Mouse (Mus musculus): ENCODE measurements around the gene Polm.

DNA sequence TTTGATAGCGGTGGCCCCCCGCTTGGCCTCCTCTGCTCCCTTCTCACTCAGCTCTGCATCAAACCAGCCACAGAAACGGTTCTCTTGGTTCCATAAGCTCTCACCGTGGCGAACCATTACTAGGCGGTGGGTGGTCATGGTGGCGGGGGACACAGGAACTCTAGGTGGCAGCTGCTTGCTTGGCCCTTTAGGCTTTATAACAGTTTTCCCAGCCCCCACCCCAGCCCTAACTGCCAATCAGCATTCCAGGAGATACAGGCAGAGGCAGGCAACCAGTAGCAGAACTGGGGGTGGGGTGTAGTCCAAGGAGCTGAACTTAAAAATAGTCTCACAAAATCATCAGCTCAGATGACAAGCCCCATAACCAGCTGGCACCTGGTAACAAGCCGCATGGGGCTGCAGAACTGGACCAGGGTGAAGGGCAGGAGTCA lies 34.2 kb downstream of the Polm start, which contains the start of gene Pgam2:
- TF ChIP-seq MAX (IDR thresholded peaks at IDR 0.05) (no peak), MYOD1 (IDR thresholded peaks at IDR 0.05; ENCODE audit: control insufficient read depth, insufficient read length, low read depth) (no peak), CTCF (IDR thresholded peaks at IDR 0.05; ENCODE audit: control insufficient read depth, insufficient read depth, insufficient read length) (no peak)

All from C2C12 (cell line).